Mouse (Mus musculus) CH12.LX (cell line): Measurements from ENCODE around the gene Ppih.

ENCODE experiments used
- CTCF ChIP-seq, 2 experiments: IDR thresholded peaks in 1 of 2; conservative IDR thresholded peaks in 1 of 2; 2 replicates each; pipeline ENCODE4 v1.5.1; 2011 to 2012; ENCODE audit warnings: low read depth in 2 of 2, low read length in 2 of 2, improper control_type of control experiment in 1 of 2, inconsistent platforms in 1 of 2, mild to moderate bottlenecking in 1 of 2, moderate library complexity in 1 of 2
- E2F4 ChIP-seq: IDR thresholded peaks from 2 replicates; pipeline ENCODE4 v1.6.1; 2011; ENCODE audit warnings: low read depth, low read length, improper control_type of control experiment; ENCODE audit not compliant: insufficient replicate concordance
- EP300 ChIP-seq: IDR thresholded peaks from 2 replicates; pipeline ENCODE4 v1.6.1; 2011; ENCODE audit warnings: low read length, improper control_type of control experiment
- KAT2A ChIP-seq: IDR thresholded peaks from 2 replicates; pipeline ENCODE4 v1.6.1; 2012; ENCODE audit warnings: low read length, improper control_type of control experiment, inconsistent platforms; ENCODE audit not compliant: insufficient replicate concordance
- MAX ChIP-seq: IDR thresholded peaks from 2 replicates; pipeline ENCODE4 v1.6.1; 2011; ENCODE audit warnings: low read length, improper control_type of control experiment
- POLR2A ChIP-seq: IDR thresholded peaks from 2 replicates; pipeline ENCODE4 v1.6.1; 2011; ENCODE audit warnings: low read depth, mild to moderate bottlenecking, improper control_type of control experiment, low read length
- POLR2AphosphoS2 ChIP-seq: IDR thresholded peaks from 2 replicates; pipeline ENCODE4 v1.6.1; 2011; ENCODE audit warnings: low read depth, low read length, improper control_type of control experiment
- SMC3 ChIP-seq: IDR thresholded peaks from 2 replicates; pipeline ENCODE4 v1.6.1; 2011; ENCODE audit warnings: low read depth, low read length, improper control_type of control experiment
- USF1 ChIP-seq: IDR thresholded peaks from 2 replicates; pipeline ENCODE4 v1.6.1; 2014; ENCODE audit warnings: low read depth, mild to moderate bottlenecking, inconsistent platforms, low read length, improper control_type of control experiment
- ZKSCAN1 ChIP-seq: IDR thresholded peaks from 2 replicates; pipeline ENCODE4 v1.6.1; 2012; ENCODE audit warnings: low read depth, inconsistent platforms, low read length, improper control_type of control experiment, borderline replicate concordance

GRCm38 (mm10) chr4:119275226-119275625 lies 45.1 kb downstream of the Ppih start:
- TF ChIP-seq EP300: no peak
- TF ChIP-seq CTCF (conservative IDR thresholded peaks at IDR 0.05 in 1 of 2, IDR thresholded peaks at IDR 0.05 in 1 of 2; ENCODE audit: low read depth in 2 of 2, low read length in 2 of 2): no peak
- no peak for TF ChIP-seq USF1
- no peak for TF ChIP-seq POLR2A
- TF ChIP-seq E2F4: no peak
- no peak for TF ChIP-seq MAX
- no peak for TF ChIP-seq KAT2A
- no peak for TF ChIP-seq ZKSCAN1
- no peak for TF ChIP-seq SMC3
- no peak for TF ChIP-seq POLR2AphosphoS2
